Mouse (Mus musculus): ENCODE data around the gene Gm11009. TPM values are rescaled to one million over a fixed set of nuclear protein-coding genes. Genes with fewer than 3 reads are reported as not detected.

Gm11009 gene
- not detected for polyA plus RNA-seq (2017; shearing (Covaris generic))

DNA sequence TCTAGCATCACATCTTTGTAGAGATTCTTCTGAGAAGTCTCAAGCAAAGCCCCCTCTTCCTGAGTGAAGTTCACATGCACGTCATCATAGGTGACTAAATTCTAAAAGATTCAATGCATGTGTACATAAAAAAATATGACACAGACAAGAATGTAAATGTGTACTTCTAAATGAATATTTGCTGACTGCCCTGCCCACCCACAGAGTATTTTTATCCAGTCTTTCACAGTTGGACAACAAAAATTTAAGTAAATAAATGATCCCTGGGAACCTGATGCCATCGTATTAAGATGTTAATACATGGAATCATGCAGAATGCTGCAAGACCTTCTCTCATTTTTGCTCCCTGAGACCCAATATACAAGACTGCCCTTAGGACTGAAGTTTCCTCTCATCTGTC is at the start of gene Gm11009:
TSS of gene Gm11009 (minus strand) at position 101 of the 400 bp plus-strand sequence.

Other genes with a start within 250 kb of the Gm11009 start
- gene Gm2004, start 169.7 kb downstream of the Gm11009 start, polyA plus RNA-seq (2017; shearing (Covaris generic)): not detected
- 4.4 TPM for gene 2210418O10Rik, start 92.9 kb downstream of the Gm11009 start, polyA plus RNA-seq (2017; shearing (Covaris generic))
- 5.5 TPM for gene Gm14435, start 104.1 kb upstream of the Gm11009 start, polyA plus RNA-seq (2017; shearing (Covaris generic))
- not detected for gene Gm14434, start 167.3 kb upstream of the Gm11009 start, polyA plus RNA-seq (2017; shearing (Covaris generic))
- not detected for gene Zfp967, start 201.6 kb upstream of the Gm11009 start, polyA plus RNA-seq (2017; shearing (Covaris generic))